Mouse (Mus musculus) heart, embryonic 16.5 days (tissue): Measurements from ENCODE around the gene Scap. TPM values are rescaled to one million over a fixed set of nuclear protein-coding genes. Genes with fewer than 3 reads are reported as not detected.

Experiments used
- ATAC-seq: fragments of 200-750 bp; cut with Nextera tagmentation; replicated peaks from 2 replicates; pipeline ENCODE4 v1.8.0; 2017; ENCODE audit warnings: moderate number of reproducible peaks; ENCODE audit not compliant: insufficient read depth, low FRiP score; ENCODE audit errors: extremely low read depth
- H3K27ac ChIP-seq: fragments of 300-500 bp; sonication (generic); 2 replicates; pipeline ENCODE4 v1.5.1; 2014; ENCODE audit warnings: mild to moderate bottlenecking, low read length, control low read depth, moderate library complexity
- H3K27me3 ChIP-seq: fragments of 300-500 bp; sonication (generic); 2 replicates; pipeline ENCODE4 v1.6.1; 2014; ENCODE audit warnings: low read length, mixed read lengths; ENCODE audit not compliant: control insufficient read depth, insufficient read depth
- H3K36me3 ChIP-seq: fragments of 300-500 bp; sonication (generic); 2 replicates; pipeline ENCODE4 v1.6.1; 2014; ENCODE audit not compliant: control insufficient read depth, insufficient read depth
- H3K4me1 ChIP-seq: fragments of 300-500 bp; sonication (generic); 2 replicates; pipeline ENCODE4 v1.6.1; 2014; ENCODE audit warnings: low read length, mixed read lengths; ENCODE audit not compliant: control insufficient read depth, insufficient read depth
- H3K4me2 ChIP-seq: fragments of 300-500 bp; sonication (generic); 2 replicates; pipeline ENCODE4 v1.6.1; 2014; ENCODE audit warnings: low read depth, mild to moderate bottlenecking, control low read depth, low read length
- H3K4me3 ChIP-seq: fragments of 300-500 bp; sonication (generic); 2 replicates; pipeline ENCODE4 v1.5.1; 2014; ENCODE audit warnings: mild to moderate bottlenecking, control low read depth, low read length
- H3K9ac ChIP-seq: fragments of 300-500 bp; sonication (generic); 2 replicates; pipeline ENCODE4 v1.6.1; 2014; ENCODE audit warnings: low read length, control low read depth
- H3K9me3 ChIP-seq: fragments of 300-500 bp; sonication (generic); replicated peaks from 2 replicates; pipeline ENCODE4 v1.6.1; 2016; ENCODE audit warnings: low read length; ENCODE audit not compliant: control insufficient read depth
- WGBS: fragments of 180-500 bp; shearing (Covaris S2); extraction: QIAGEN DNeasy Blood & Tissue Kit; methylation state at CpG from one replicate; pipeline ENCODE4 v1.1.7; 2014; 5-methylcytosine and 5-hydroxymethylcytosine counted together
- polyA plus RNA-seq: library from polyadenylated mRNA; unstranded; fragments of >200 nt; fragmentation: Nextera tagmentation; extraction: Ambion mirVana; gene quantifications from 2 replicates; pipeline ENCODE4 v1.2.1, GENCODE M21; 2015

Scap gene
- polyA plus RNA-seq, 1 experiment from 2014 or later: 22.2 TPM

- H3K4me1 ChIP-seq: peaks cover 6% of the 10 kb centered on the region
- H3K36me3 ChIP-seq: peaks cover 3% of the 10 kb centered on the region; the same call in 1 of the 2 replicates
- H3K9me3 ChIP-seq: peaks cover 11% of the 10 kb centered on the region; the same call in 1 of the 2 replicates
- under 1% methylated on average over 46 of the region's 46 CpGs for WGBS
- H3K27me3 ChIP-seq: no peaks in the 10 kb centered on the region
- peak within 1 kb of the TSS; percentile 81 for H3K4me3 ChIP-seq
- peak within 1 kb of the TSS; percentile 79 for H3K9ac ChIP-seq
- peak; percentile 98 for ATAC-seq
- H3K27ac ChIP-seq: peak within 1 kb of the TSS; percentile 91
- peak within 1 kb of the TSS; percentile 90 for H3K4me2 ChIP-seq
Measured at GRCm38 (mm10) chr9:110304969-110305651, 28.0 kb upstream of the Scap start, which contains the start of gene Elp6. Elp6 (plus strand) TSS chr9:110305173.

- peaks cover 11% of the 10 kb centered on the region; the same call in 1 of the 2 replicates for H3K9me3 ChIP-seq
- no peak overlapping the region for H3K27ac ChIP-seq
- H3K4me3 ChIP-seq: no peak overlapping the region
- no peak for ATAC-seq
- no peaks in the 10 kb centered on the region for H3K27me3 ChIP-seq
- 87% methylated on average over 5 of the region's 5 CpGs for whole genome bisulfite sequencing
- H3K36me3 ChIP-seq: peaks cover 11% of the 10 kb centered on the region
- peaks cover 6% of the 10 kb centered on the region for H3K4me1 ChIP-seq
- H3K9ac ChIP-seq: no peak overlapping the region
- H3K4me2 ChIP-seq: no peak overlapping the region
Measured at GRCm38 (mm10) chr9:110306371-110306770, 26.7 kb upstream of the Scap start.

DNA sequence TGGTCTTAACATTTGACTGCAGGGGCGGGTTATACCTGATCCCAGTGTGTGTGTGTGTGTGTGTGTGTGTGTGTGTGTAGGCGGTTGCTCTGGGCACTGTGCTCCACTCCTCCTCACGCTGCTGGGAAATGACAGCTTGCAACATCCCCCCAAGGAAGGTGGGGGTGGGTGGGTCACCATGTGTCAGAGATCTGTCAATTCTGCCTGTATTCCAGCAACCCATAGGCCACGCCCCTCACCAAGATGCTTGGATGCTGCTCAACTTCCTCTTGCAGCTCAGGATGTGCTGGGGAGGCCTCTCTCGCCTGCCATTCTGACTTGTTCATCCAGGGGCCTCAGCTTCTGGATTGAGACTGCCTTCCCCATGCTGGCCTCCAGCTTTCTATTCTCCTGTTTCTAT lies 18.4 kb upstream of the Scap start:
- 73% methylated on average over 5 of the region's 5 CpGs for WGBS
- no peaks in the 10 kb centered on the region for H3K4me1 ChIP-seq
- H3K36me3 ChIP-seq: peaks cover 18% of the 10 kb centered on the region
- H3K9me3 ChIP-seq: no peaks in the 10 kb centered on the region
- H3K4me2 ChIP-seq: no peak overlapping the region
- no peak overlapping the region for H3K27ac ChIP-seq
- ATAC-seq: no peak
- H3K27me3 ChIP-seq: no peaks in the 10 kb centered on the region
- H3K4me3 ChIP-seq: no peak overlapping the region
- H3K9ac ChIP-seq: no peak overlapping the region

- no peak for ATAC-seq
- no peak overlapping the region for H3K9ac ChIP-seq
- H3K4me2 ChIP-seq: no peak overlapping the region
- no peaks in the 10 kb centered on the region for H3K27me3 ChIP-seq
- peaks cover 13% of the 10 kb centered on the region for H3K36me3 ChIP-seq
- 82% methylated on average over 6 of the region's 6 CpGs for WGBS
- no peak overlapping the region for H3K4me3 ChIP-seq
- no peak overlapping the region for H3K27ac ChIP-seq
- no peaks in the 10 kb centered on the region for H3K4me1 ChIP-seq
- no peaks in the 10 kb centered on the region for H3K9me3 ChIP-seq
Measured at GRCm38 (mm10) chr9:110315410-110315809, 17.7 kb upstream of the Scap start.

DNA sequence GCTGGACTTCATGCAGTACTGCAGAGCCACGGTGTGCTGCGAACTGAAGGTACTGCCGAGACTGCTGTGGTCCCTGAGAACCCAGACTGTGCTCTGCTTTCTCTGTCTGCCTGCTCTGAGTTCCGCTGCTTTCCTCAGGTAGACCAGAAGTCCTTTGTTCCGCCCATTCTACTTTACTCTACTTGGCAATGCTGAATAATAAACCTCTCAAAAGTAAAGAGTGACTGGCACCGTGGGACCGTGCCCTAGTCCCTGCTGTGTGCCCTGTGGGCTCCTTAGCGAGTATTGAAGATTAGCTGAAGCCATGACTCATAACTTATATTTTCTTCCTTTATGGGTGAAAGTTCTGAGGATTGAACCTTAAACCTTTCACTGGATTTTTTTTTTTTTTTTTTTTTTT lies 17.2 kb upstream of the Scap start:
- 90% methylated on average over 8 of the region's 8 CpGs for WGBS
- no peak overlapping the region for H3K4me2 ChIP-seq
- no peaks in the 10 kb centered on the region for H3K4me1 ChIP-seq
- H3K27me3 ChIP-seq: no peaks in the 10 kb centered on the region
- no peak overlapping the region for H3K4me3 ChIP-seq
- H3K27ac ChIP-seq: no peak overlapping the region
- no peaks in the 10 kb centered on the region for H3K9me3 ChIP-seq
- H3K36me3 ChIP-seq: peaks cover 9% of the 10 kb centered on the region
- no peak overlapping the region for H3K9ac ChIP-seq
- ATAC-seq: no peak

- Histone ChIP-seq H3K4me2 (no peak overlapping the region), H3K27me3 (no peaks in the 10 kb centered on the region), H3K4me3 (no peak overlapping the region), H3K27ac (no peak overlapping the region), H3K9me3 (no peaks in the 10 kb centered on the region), H3K4me1 (no peaks in the 10 kb centered on the region), H3K36me3 (peaks cover 9% of the 10 kb centered on the region; the same call in 1 of the 2 replicates), H3K9ac (no peak overlapping the region)
- no peak for ATAC-seq
- 90% methylated on average over 8 of the region's 8 CpGs for WGBS
Measured at GRCm38 (mm10) chr9:110316503-110316902, 16.6 kb upstream of the Scap start.

GRCm38 (mm10) chr9:110320769-110321168 lies 12.3 kb upstream of the Scap start:
- Histone ChIP-seq H3K9me3 (no peaks in the 10 kb centered on the region), H3K9ac (no peak overlapping the region), H3K27ac (no peak overlapping the region), H3K27me3 (no peaks in the 10 kb centered on the region), H3K4me3 (no peak overlapping the region), H3K36me3 (peaks cover 6% of the 10 kb centered on the region; the same call in 1 of the 2 replicates), H3K4me2 (no peak overlapping the region), H3K4me1 (no peaks in the 10 kb centered on the region)
- ATAC-seq: no peak
- 89% methylated on average over 10 of the region's 10 CpGs for WGBS

GRCm38 (mm10) chr9:110322972-110323371 lies 10.1 kb upstream of the Scap start:
- Histone ChIP-seq H3K36me3 (peaks cover 4% of the 10 kb centered on the region; the same call in 1 of the 2 replicates), H3K4me2 (no peak overlapping the region), H3K9ac (no peak overlapping the region), H3K4me3 (no peak overlapping the region), H3K27me3 (no peaks in the 10 kb centered on the region), H3K27ac (no peak overlapping the region), H3K9me3 (no peaks in the 10 kb centered on the region), H3K4me1 (no peaks in the 10 kb centered on the region)
- no peak for ATAC-seq

DNA sequence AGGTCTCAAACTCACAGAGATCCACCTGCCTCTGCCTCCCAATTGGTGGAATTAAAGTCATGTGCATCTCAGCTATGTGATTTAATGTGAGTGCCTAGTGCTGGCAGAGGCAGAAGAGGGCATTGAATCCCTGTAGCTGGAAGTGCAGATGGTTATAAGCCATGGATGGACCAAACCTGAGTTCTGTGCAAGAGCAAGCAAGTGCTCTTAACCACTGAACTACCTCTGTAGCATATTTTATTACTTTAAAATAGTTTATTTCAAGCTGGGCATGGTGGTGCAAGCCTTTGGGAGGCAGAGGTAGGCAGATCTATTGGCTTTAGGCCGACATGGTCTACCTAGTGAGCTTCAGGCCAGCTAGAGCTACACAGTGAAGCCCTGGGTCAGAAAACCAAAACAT lies 8.9 kb upstream of the Scap start:
- Histone ChIP-seq H3K9ac (no peak overlapping the region), H3K36me3 (peaks cover 4% of the 10 kb centered on the region; the same call in 1 of the 2 replicates), H3K27ac (no peak overlapping the region), H3K9me3 (no peaks in the 10 kb centered on the region), H3K4me1 (no peaks in the 10 kb centered on the region), H3K4me3 (no peak overlapping the region), H3K27me3 (no peaks in the 10 kb centered on the region), H3K4me2 (no peak overlapping the region)
- no peak for ATAC-seq
- 70% methylated on average over 1 of the region's 1 CpGs for WGBS
